Mouse (Mus musculus) hindbrain, embryonic 10.5 days (tissue): ENCODE results near the gene Dgkg. TPM values are rescaled to one million over a fixed set of nuclear protein-coding genes. Genes with fewer than 3 reads are reported as not detected.

Source experiments
- DNase-seq: peaks from one replicate; pipeline ENCODE4 v3.0.0-alpha.2; 2017; ENCODE audit warnings: low spot score
- H3K27ac ChIP-seq: fragments of 300-500 bp; sonication (generic); 2 replicates; pipeline ENCODE4 v1.5.1; 2016; ENCODE audit warnings: mild to moderate bottlenecking, moderate library complexity
- H3K27me3 ChIP-seq: fragments of 300-500 bp; sonication (generic); 2 replicates; pipeline ENCODE4 v1.6.1; 2016; ENCODE audit warnings: mild to moderate bottlenecking; ENCODE audit not compliant: poor library complexity, insufficient read depth, severe bottlenecking
- H3K36me3 ChIP-seq: fragments of 300-500 bp; sonication (generic); 2 replicates; pipeline ENCODE4 v1.6.1; 2016; ENCODE audit warnings: mild to moderate bottlenecking, moderate library complexity
- H3K4me1 ChIP-seq: fragments of 300-500 bp; sonication (generic); replicated peaks from 2 replicates; pipeline ENCODE4 v1.6.1; 2016; ENCODE audit warnings: mild to moderate bottlenecking
- H3K4me3 ChIP-seq: fragments of 300-500 bp; sonication (generic); 2 replicates; pipeline ENCODE4 v1.5.1; 2016; ENCODE audit warnings: mild to moderate bottlenecking, moderate library complexity
- H3K9me3 ChIP-seq: fragments of 300-500 bp; sonication (generic); 2 replicates; pipeline ENCODE4 v1.6.1; 2016; ENCODE audit warnings: mild to moderate bottlenecking, moderate library complexity
- WGBS: fragments of 180-500 bp; shearing (Covaris S2); methylation state at CpG from one replicate; pipeline ENCODE4 v1.1.7; 2016; 5-methylcytosine and 5-hydroxymethylcytosine counted together
- polyA plus RNA-seq: library from polyadenylated mRNA; unstranded; fragments of >200 nt; fragmentation: Nextera tagmentation; extraction: Ambion mirVana; gene quantifications from 2 replicates; pipeline ENCODE4 v1.2.1, GENCODE M21; 2016

Gene Dgkg
- polyA plus RNA-seq, 1 experiment from 2014 or later = 0.20 TPM

DNA sequence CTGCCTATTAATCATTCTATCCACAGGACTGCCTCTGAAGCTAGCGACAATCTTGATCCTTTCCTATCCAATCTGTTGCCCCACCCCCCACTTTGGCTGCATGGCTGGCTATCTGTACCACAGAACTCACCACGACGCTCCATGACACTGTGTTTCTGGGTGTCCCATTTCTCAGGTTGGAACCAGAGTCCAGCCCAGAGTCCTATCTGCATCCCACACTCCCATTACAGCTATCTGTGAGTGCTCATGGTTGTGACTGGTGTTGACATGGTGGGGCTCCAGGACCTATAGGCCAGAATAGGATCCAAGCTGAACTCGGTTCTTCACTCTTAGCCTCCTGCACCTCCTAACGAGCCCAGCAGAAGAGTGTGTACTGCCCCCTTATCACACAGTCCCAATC is 107.7 kb downstream of the Dgkg start:
- Histone ChIP-seq H3K9me3 (no peaks in the 10 kb centered on the region), H3K27me3 (peaks cover 21% of the 10 kb centered on the region), H3K36me3 (no peaks in the 10 kb centered on the region), H3K27ac (no peak overlapping the region), H3K4me3 (no peak overlapping the region), H3K4me1 (peaks cover 35% of the 10 kb centered on the region)
- DNase-seq = no peak
- 82% methylated on average over 5 of the region's 5 CpGs for WGBS

- Histone ChIP-seq H3K27me3 (peaks cover 21% of the 10 kb centered on the region), H3K36me3 (no peaks in the 10 kb centered on the region), H3K27ac (peak overlapping the region; percentile 87), H3K4me3 (peak overlapping the region; percentile 57), H3K9me3 (no peaks in the 10 kb centered on the region), H3K4me1 (peaks cover 26% of the 10 kb centered on the region)
- peak; percentile 91 for DNase-seq
- WGBS = 8% methylated on average over 26 of the region's 26 CpGs
Observed at GRCm38 (mm10) chr16:22548167-22549080, 108.6 kb downstream of the Dgkg start.

GRCm38 (mm10) chr16:22547741-22548140 is 109.3 kb downstream of the Dgkg start:
- H3K4me3 ChIP-seq = peak overlapping the region; percentile 57
- peak overlapping the region; percentile 87; the same call in 1 of the 2 replicates for H3K27ac ChIP-seq
- peaks cover 25% of the 10 kb centered on the region for H3K4me1 ChIP-seq
- 59% methylated on average over 10 of the region's 10 CpGs for WGBS
- DNase-seq = no peak
- no peaks in the 10 kb centered on the region for H3K9me3 ChIP-seq
- peaks cover 21% of the 10 kb centered on the region for H3K27me3 ChIP-seq
- no peaks in the 10 kb centered on the region for H3K36me3 ChIP-seq

DNA sequence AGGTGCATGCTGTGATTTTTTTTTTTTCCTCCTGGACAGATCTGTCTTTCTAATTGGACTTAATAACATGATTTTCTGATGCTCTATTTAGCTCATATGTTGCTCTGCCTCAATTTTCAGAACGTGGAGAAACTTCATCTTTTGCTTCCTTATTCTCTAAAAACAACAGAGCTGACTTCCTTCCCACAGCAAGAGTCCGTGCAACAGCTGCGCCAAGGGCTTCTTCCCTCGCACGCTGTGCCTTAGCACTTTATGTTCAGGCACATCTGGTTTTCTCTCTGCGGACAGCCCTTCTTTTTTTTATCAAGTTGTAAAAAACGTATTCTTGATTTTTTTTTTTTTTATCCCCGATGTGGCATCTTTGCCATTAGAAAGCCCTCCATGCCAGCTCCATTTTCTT is 111.2 kb downstream of the Dgkg start:
- H3K9me3 ChIP-seq = no peaks in the 10 kb centered on the region
- 73% methylated on average over 8 of the region's 8 CpGs for WGBS
- H3K27ac ChIP-seq = no peak overlapping the region
- no peaks in the 10 kb centered on the region for H3K36me3 ChIP-seq
- H3K4me1 ChIP-seq = peaks cover 19% of the 10 kb centered on the region
- peaks cover 21% of the 10 kb centered on the region for H3K27me3 ChIP-seq
- DNase-seq = no peak
- H3K4me3 ChIP-seq = no peak overlapping the region

- 45% methylated on average over 3 of the region's 3 CpGs for WGBS
- peaks cover 19% of the 10 kb centered on the region for H3K4me1 ChIP-seq
- peak; percentile 16 for DNase-seq
- H3K36me3 ChIP-seq = no peaks in the 10 kb centered on the region
- no peak overlapping the region for H3K4me3 ChIP-seq
- H3K27ac ChIP-seq = 0 out of 2 replicates have a peak overlapping the region, but pooled peaks have one; percentile 2
- H3K27me3 ChIP-seq = peaks cover 15% of the 10 kb centered on the region
- no peaks in the 10 kb centered on the region for H3K9me3 ChIP-seq
Observed at GRCm38 (mm10) chr16:22545016-22545561, 111.9 kb downstream of the Dgkg start.

GRCm38 (mm10) chr16:22542691-22543141 is 114.3 kb downstream of the Dgkg start:
- WGBS = 77% methylated on average over 6 of the region's 6 CpGs
- Histone ChIP-seq H3K36me3 (no peaks in the 10 kb centered on the region), H3K27me3 (no peaks in the 10 kb centered on the region), H3K4me1 (peaks cover 7% of the 10 kb centered on the region), H3K27ac (no peak overlapping the region), H3K4me3 (no peak overlapping the region), H3K9me3 (no peaks in the 10 kb centered on the region)
- DNase-seq = no peak

- Histone ChIP-seq H3K4me1 (no peaks in the 10 kb centered on the region), H3K9me3 (no peaks in the 10 kb centered on the region), H3K27ac (no peak overlapping the region), H3K4me3 (no peak overlapping the region), H3K27me3 (no peaks in the 10 kb centered on the region), H3K36me3 (no peaks in the 10 kb centered on the region)
- DNase-seq = no peak
- 78% methylated on average over 6 of the region's 6 CpGs for WGBS
Observed at GRCm38 (mm10) chr16:22539275-22539674, 117.7 kb downstream of the Dgkg start.

DNA sequence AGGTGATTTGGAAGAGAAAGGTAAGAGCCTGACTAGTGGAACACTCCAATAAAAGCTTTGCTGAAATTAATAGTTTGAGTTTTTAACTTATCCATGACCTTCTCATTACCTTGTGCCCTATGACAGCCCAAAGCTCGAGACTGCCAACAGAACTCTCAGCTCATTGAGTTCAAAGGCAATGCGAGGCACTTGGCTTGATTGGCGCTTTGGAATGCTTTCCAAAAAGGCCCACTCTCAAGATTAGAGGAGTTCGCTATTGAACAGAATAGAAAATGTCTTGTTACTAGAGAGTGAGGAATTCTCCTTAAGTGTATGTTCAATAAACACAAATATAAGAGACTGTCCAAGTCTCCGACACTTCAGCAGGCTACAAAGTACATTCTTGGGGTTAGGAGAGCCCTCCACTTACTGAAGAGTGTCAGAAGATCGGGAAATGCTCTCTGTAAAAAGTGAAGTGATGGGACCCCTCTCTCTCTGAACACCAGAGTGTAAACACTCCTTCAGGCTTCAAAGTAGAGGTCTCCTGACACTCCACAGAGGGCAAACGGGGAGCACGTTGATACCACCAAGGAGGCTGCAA is 120.3 kb downstream of the Dgkg start:
- DNase-seq = no peak
- no peaks in the 10 kb centered on the region for H3K9me3 ChIP-seq
- no peaks in the 10 kb centered on the region for H3K36me3 ChIP-seq
- no peaks in the 10 kb centered on the region for H3K27me3 ChIP-seq
- no peaks in the 10 kb centered on the region for H3K4me1 ChIP-seq
- 87% methylated on average over 8 of the region's 8 CpGs for WGBS
- no peak overlapping the region for H3K27ac ChIP-seq
- H3K4me3 ChIP-seq = no peak overlapping the region

GRCm38 (mm10) chr16:22533087-22533486 is 123.9 kb downstream of the Dgkg start:
- no peaks in the 10 kb centered on the region for H3K9me3 ChIP-seq
- no peak for DNase-seq
- H3K27me3 ChIP-seq = no peaks in the 10 kb centered on the region
- no peak overlapping the region for H3K4me3 ChIP-seq
- WGBS = 79% methylated on average over 3 of the region's 3 CpGs
- H3K4me1 ChIP-seq = no peaks in the 10 kb centered on the region
- no peaks in the 10 kb centered on the region for H3K36me3 ChIP-seq
- no peak overlapping the region for H3K27ac ChIP-seq

GRCm38 (mm10) chr16:22531834-22532233 is 125.2 kb downstream of the Dgkg start:
- no peaks in the 10 kb centered on the region for H3K36me3 ChIP-seq
- no peaks in the 10 kb centered on the region for H3K27me3 ChIP-seq
- peaks cover 9% of the 10 kb centered on the region for H3K4me1 ChIP-seq
- no peak for DNase-seq
- 96% methylated on average over 6 of the region's 6 CpGs for WGBS
- no peaks in the 10 kb centered on the region for H3K9me3 ChIP-seq
- no peak overlapping the region for H3K27ac ChIP-seq
- no peak overlapping the region for H3K4me3 ChIP-seq

GRCm38 (mm10) chr16:22531041-22531440 is 126.0 kb downstream of the Dgkg start:
- no peak for DNase-seq
- WGBS = 83% methylated on average over 9 of the region's 9 CpGs
- peaks cover 9% of the 10 kb centered on the region for H3K4me1 ChIP-seq
- no peaks in the 10 kb centered on the region for H3K36me3 ChIP-seq
- H3K9me3 ChIP-seq = no peaks in the 10 kb centered on the region
- no peaks in the 10 kb centered on the region for H3K27me3 ChIP-seq
- no peak overlapping the region for H3K27ac ChIP-seq
- no peak overlapping the region for H3K4me3 ChIP-seq

DNA sequence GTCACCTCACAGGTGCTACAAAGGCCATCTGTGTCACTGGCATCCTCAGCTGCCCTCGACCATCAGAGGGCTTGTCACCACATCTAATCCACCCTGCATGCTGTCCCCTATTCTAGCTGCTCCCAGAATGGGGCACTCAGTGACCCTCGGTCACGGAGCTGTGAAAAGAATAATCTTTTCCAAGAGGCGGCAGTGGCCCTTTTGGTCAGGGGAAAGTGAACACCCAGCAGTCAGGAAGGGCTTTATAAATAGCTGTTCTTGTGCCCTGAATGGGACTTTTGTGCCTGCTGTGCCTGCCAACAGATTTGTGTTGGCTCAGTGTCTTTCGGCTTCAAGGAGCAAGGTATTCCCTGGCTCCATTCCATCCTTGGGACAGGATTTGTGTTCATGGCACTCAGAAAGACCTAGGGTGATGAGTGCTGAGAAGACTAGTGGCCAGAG is 129.5 kb downstream of the Dgkg start:
- Histone ChIP-seq H3K36me3 (no peaks in the 10 kb centered on the region), H3K4me1 (peaks cover 9% of the 10 kb centered on the region), H3K27me3 (no peaks in the 10 kb centered on the region), H3K9me3 (no peaks in the 10 kb centered on the region), H3K27ac (no peak overlapping the region), H3K4me3 (no peak overlapping the region)
- 28% methylated on average over 5 of the region's 5 CpGs for WGBS
- DNase-seq = no peak

GRCm38 (mm10) chr16:22526386-22526785 is 130.6 kb downstream of the Dgkg start:
- Histone ChIP-seq H3K4me3 (no peak overlapping the region), H3K9me3 (no peaks in the 10 kb centered on the region), H3K27ac (no peak overlapping the region), H3K4me1 (peaks cover 9% of the 10 kb centered on the region), H3K36me3 (no peaks in the 10 kb centered on the region), H3K27me3 (no peaks in the 10 kb centered on the region)
- DNase-seq = no peak
- 90% methylated on average over 4 of the region's 4 CpGs for WGBS
